Mouse (Mus musculus): Measurements from ENCODE around the gene Gm49369.
"Not testable (repeated sequence)": the region's sequence is repeated elsewhere in the genome, so short reads cannot be mapped to it uniquely, and the experiment has no call there.

Gm49369 gene

DNA sequence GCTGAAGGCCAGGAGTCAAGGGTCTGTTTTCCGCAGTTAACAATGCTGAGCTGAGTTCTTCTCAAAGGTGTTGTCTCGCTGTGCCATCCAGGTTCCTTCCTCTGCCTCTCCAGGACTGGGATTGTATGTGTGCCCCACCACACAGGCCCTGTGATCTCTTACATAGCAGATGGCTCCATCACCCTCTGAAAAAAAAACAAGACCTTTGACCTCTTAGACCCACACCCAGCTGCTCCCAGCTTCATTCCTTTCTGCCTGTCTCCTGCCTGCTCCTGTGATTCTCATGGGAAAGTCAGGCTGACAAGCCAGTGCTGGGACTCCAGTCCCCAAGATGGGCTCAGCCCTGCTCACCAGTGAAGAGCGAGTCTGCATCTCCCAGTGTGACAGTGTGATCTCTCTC lies 54.0 kb downstream of the Gm49369 start:
- no peak for DNase-seq (ENCODE audit: low spot score in 2 of 2)

GRCm38 (mm10) chr7:142326714-142327445 lies 55.6 kb downstream of the Gm49369 start:
- no peak for DNase-seq (ENCODE audit: low spot score in 2 of 2)

DNA sequence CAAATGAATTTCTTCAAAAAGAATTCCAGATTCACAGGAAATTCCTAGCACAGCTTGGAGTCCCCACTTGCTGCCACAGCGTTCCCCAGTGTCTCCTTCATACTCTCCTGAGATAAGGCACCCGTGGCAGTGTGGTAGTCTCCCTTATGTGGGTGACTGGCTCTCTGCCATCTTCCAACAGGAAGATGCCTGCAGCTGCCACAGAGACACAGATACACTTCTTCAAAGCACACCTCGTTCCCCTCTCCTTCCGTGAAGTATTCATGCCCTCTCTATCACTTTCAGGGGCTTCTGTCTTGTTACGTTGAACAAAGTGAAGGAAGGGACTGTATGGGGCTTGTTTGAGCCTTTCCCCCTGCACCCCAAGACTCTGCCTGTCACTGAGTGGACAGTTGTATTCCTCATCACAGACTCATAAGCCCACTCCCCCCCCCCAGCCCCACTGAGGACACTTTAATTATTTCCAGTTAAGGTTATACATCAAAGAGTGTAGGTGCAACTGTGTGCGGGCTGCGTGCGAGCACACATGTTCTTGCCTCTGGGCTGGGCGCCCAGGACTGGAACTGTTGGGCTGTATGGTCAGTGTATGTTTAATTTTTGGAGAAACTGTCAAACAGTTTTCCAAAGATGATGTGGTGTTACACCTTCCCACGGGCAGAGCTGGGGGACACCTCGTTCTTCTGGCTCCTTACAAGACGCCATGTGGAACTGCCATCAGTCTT lies 58.9 kb downstream of the Gm49369 start:
- DNase-seq (ENCODE audit: low spot score in 2 of 2), result no peak

DNA sequence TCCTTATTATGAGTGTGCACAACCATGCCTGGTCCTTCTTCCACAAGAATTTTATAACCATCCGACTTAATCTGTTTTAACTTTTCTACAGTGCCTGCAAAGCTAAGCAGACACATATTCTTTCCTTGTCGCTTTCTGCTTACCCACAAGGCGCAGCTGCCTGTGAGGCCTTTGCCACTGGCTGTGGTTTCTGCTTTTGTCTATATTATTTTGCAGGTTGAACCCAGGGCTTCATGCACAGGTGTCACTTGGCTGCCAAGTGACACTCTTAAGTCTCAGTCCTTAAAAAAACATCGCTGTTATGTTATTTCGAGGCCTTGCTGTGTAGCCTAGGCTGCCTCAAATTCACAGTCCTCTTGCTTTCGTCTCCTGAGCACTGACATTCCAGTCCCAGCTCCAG lies 59.8 kb downstream of the Gm49369 start:
- no peak for DNase-seq (ENCODE audit: low spot score in 2 of 2)

DNA sequence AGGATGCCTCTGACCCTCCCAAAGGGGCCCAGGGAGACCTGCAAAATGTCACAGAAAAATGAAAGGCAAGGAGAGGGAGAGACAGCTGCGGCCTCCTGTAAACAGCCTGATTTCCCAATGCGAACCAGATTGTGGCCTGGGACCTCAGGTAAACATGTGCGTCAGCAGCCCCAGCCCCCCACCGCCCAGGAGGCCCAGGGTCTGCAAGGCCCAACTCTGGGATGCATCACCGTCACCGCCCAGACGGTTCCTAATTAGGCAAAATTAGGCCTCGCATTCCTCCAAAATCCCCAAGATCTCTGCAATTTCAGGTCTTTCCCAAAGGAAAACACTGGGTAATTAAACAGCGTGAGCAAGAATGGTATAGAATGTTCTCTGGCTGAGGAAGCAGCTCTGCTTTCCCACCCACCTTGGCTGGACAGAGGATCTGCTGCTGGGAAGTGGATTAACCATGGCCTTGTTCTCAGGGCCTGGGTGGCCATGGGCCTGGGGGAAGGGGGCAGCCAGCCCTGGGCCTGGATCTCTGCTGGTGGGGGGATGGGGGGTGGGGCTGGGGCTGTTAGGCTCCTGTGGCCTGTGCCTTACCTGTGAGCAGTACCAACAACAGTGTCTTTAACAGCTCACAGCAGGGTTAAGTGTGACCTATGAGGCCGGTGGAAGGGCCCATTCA lies 60.7 kb downstream of the Gm49369 start:
- DNase-seq (ENCODE audit: low spot score in 2 of 2), result not testable (repeated sequence)

Measured in urinary bladder, postnatal 36 days (tissue).